Mouse (Mus musculus): ENCODE measurements around the gene Ap1ar. TPM values are rescaled to one million over a fixed set of nuclear protein-coding genes. Genes with fewer than 3 reads are reported as not detected.

Gene Ap1ar
- 12.2 and 25.0 TPM in 2 replicates for polyA plus RNA-seq (2012; rRNA removed; ENCODE audit: low replicate concordance)

GRCm38 (mm10) chr3:127837154-127837865, at the start of gene Ap1ar:
TSS of gene Ap1ar (minus strand) at chr3:127837523.

GRCm38 (mm10) chr3:127789500-127790191, 47.7 kb downstream of the Ap1ar start, which contains the start of gene Tifa:
TSS of gene Tifa (plus strand) at chr3:127789805.

GRCm38 (mm10) chr3:127780021-127780644, 57.2 kb downstream of the Ap1ar start, which contains the start of gene Alpk1:
TSS of gene Alpk1 (minus strand) at chr3:127780527.

Other genes starting within 250 kb of the Ap1ar start
- gene Neurog2, start 204.4 kb downstream of the Ap1ar start, polyA plus RNA-seq (2012; rRNA removed; ENCODE audit: low replicate concordance): not detected in 2 replicates
- gene Alpk1, start 57.0 kb downstream of the Ap1ar start, polyA plus RNA-seq (2012; rRNA removed; ENCODE audit: low replicate concordance): 3.8 and 4.3 TPM in 2 replicates
- 2.5 and 4.2 TPM in 2 replicates for gene Tifa, start 47.7 kb downstream of the Ap1ar start, polyA plus RNA-seq (2012; rRNA removed; ENCODE audit: low replicate concordance)
- 4.2 and 8.4 TPM in 2 replicates for gene Fam241a, start 58.8 kb upstream of the Ap1ar start, polyA plus RNA-seq (2012; rRNA removed; ENCODE audit: low replicate concordance)

Data from subcutaneous adipose tissue, adult 2 months (tissue).